In genomic region chr2:118680926-118681325, GRCm38 (mm10) we compare ENCODE assay signal across 32 mouse cellular contexts. TPM values are rescaled to one million over a fixed set of nuclear protein-coding genes. Genes with fewer than 3 reads are reported as not detected.
"Had no signal": no experiment of that assay in that cellular context is flagged by ENCODE, and none has a peak within 500 bp of the region (broad histone marks: within the 10 kb centered on the region; RNA-seq: fewer than 3 reads in every experiment).

No protein-coding gene starts in this region.

- H3K9ac ChIP-seq: embryonic facial prominence, embryonic 12.5 days; embryonic facial prominence, embryonic 13.5 days; embryonic facial prominence, embryonic 15.5 days; forebrain, embryonic 12.5 days; forebrain, embryonic 13.5 days; forebrain, embryonic 15.5 days; forebrain, postnatal 0 days had no signal

- H3K27ac ChIP-seq: embryonic facial prominence, embryonic 10.5 days; embryonic facial prominence, embryonic 12.5 days; embryonic facial prominence, embryonic 13.5 days; embryonic facial prominence, embryonic 15.5 days; forebrain, embryonic 10.5 days; forebrain, embryonic 12.5 days; forebrain, embryonic 13.5 days; forebrain, embryonic 15.5 days; gastrocnemius, adult 2 months had no signal

- ATAC-seq: forebrain, embryonic 13.5 days; forebrain, embryonic 14.5 days; forebrain, embryonic 15.5 days; forebrain, embryonic 16.5 days; forebrain, postnatal 0 days had no signal

- H3K4me2 ChIP-seq: embryonic facial prominence, embryonic 12.5 days; embryonic facial prominence, embryonic 13.5 days; embryonic facial prominence, embryonic 15.5 days; forebrain, embryonic 12.5 days; forebrain, embryonic 13.5 days; forebrain, embryonic 15.5 days had no signal

- H3K36me3 ChIP-seq: embryonic facial prominence, embryonic 10.5 days; embryonic facial prominence, embryonic 12.5 days; embryonic facial prominence, embryonic 13.5 days; embryonic facial prominence, embryonic 15.5 days; forebrain, embryonic 10.5 days; forebrain, embryonic 12.5 days; forebrain, embryonic 15.5 days had no signal

- H3K9me3 ChIP-seq: embryonic facial prominence, embryonic 10.5 days; embryonic facial prominence, embryonic 12.5 days; embryonic facial prominence, embryonic 13.5 days; embryonic facial prominence, embryonic 15.5 days; forebrain, embryonic 10.5 days; forebrain, embryonic 12.5 days; forebrain, embryonic 13.5 days; forebrain, embryonic 15.5 days had no signal

- H3K4me3 ChIP-seq: embryonic facial prominence, embryonic 10.5 days; embryonic facial prominence, embryonic 12.5 days; embryonic facial prominence, embryonic 13.5 days; embryonic facial prominence, embryonic 15.5 days; erythroblast, embryonic 14.5 days; forebrain, embryonic 10.5 days; forebrain, embryonic 12.5 days; forebrain, embryonic 13.5 days; forebrain, embryonic 15.5 days; gastrocnemius, adult 2 months had no signal

- DNase-seq: cerebellum, adult 2 months; cerebellum, adult 8-10 months; cerebellum, adult 9-10 months; cerebellum, adult 9-11 months; cerebellum, postnatal 10 days; cerebellum, postnatal 14 days; cerebellum, postnatal 25 days; cerebellum, postnatal 36 days; embryo, embryonic 11 days; forebrain, postnatal 0 days; gastrocnemius, adult 2 months; gastrocnemius, postnatal 10 days; gastrocnemius, postnatal 14 days; gastrocnemius, postnatal 25 days; gastrocnemius, postnatal 36 days; heart, adult 11 months; heart, adult 18-20 months had no signal

RNA-seq across cellular contexts. Expression of gene Pak6, which starts 17.8 kb away (rescaled TPM):
- total RNA-seq: gastrocnemius, adult 18-20 months; gastrocnemius, adult 2 months; gastrocnemius, adult 8-10 months had no signal

RNA-seq across cellular contexts. Expression of gene Ankrd63, which starts 22.8 kb away (rescaled TPM):
- total RNA-seq: gastrocnemius, adult 18-20 months; gastrocnemius, adult 8-10 months; gastrocnemius, postnatal 14 days; gastrocnemius, postnatal 25 days; gastrocnemius, postnatal 36 days had no signal
- polyA plus RNA-seq: embryonic facial prominence, embryonic 10.5 days; embryonic facial prominence, embryonic 11.5 days; embryonic facial prominence, embryonic 12.5 days; erythroblast, embryonic 14.5 days; forebrain, embryonic 10.5 days; forebrain, embryonic 11.5 days had no signal
